Mouse (Mus musculus): ENCODE results near the gene Gm49510.
"Not testable (repeated sequence)": the region's sequence is repeated elsewhere in the genome, so short reads cannot be mapped to it uniquely, and the experiment has no call there.

Gene Gm49510

GRCm38 (mm10) chr15:78877810-78878390, 21.6 kb upstream of the Gm49510 start:
- DNase-seq (ENCODE audit: low read depth, low spot score) = peak; percentile 38

GRCm38 (mm10) chr15:78878792-78879516, 20.5 kb upstream of the Gm49510 start:
- not testable (repeated sequence) for DNase-seq (ENCODE audit: low read depth, low spot score)

DNA sequence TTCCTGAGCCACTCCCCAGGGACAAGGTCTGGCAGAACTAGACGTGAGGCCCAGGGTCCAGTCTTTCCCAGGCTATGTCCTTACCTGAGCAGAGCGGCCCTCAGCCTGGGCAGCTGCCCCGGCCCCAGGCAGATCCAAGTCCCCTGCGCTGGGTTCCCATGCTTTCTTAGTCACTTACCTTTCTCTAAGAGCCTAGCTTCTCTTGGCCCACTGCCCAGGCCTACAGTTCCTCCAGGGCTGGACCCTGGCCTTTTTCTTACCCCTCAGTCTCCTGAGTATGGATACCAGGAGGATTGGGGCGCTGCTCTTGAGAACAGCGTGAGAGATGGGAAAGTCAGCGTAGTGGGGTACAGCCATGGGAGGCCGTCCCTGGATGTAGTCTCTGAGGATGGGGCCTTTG, 19.0 kb upstream of the Gm49510 start:
- DNase-seq (ENCODE audit: low read depth, low spot score) = no peak

DNA sequence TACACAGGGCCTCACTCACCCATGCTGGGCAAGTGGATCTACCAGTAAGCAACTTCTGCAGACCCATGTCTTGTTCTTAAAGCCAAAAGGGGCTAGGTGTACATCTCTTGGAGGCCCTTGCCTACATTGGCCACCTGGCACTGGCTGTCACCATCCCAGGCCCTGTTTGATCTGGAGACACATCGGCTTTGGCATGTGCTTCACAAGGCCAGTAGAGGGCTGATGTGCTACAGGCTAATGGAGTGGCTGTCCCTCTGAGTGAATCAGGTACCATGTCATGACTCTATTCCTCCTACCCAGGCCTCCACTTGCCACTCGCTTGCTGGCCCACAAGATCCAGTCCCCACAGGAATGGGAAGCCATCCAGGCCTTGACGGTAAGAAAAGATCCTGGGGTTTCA, 17.6 kb upstream of the Gm49510 start:
- DNase-seq (ENCODE audit: low read depth, low spot score) = no peak

- DNase-seq (ENCODE audit: low read depth, low spot score) = peak; percentile 69
Observed at GRCm38 (mm10) chr15:78889401-78889853, 10.0 kb upstream of the Gm49510 start.

- DNase-seq (ENCODE audit: low read depth, low spot score) = no peak
Observed at GRCm38 (mm10) chr15:78892440-78892839, 7.0 kb upstream of the Gm49510 start.

DNA sequence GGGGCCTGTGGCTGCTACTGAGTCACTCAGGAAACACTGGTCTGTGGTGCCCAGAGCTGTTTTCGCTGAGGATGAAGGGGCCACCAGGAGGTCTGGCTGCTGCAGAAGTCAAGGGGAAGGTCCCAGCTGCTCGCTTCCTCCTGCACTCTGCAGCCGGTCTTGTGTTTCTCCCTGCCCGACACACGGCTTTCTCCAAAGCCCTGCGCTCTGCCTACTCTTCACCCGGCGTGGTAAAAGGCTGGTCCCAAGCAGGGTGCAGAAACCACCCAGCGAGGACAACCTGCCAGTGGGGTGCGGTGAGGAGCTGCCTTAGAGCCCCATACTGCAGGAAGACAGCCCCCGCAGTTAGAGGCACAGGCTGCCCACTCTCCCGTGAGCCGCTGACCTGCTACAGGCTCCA, 4.7 kb upstream of the Gm49510 start:
- DNase-seq (ENCODE audit: low read depth, low spot score) = no peak

- no peak for DNase-seq (ENCODE audit: low read depth, low spot score)
Observed at GRCm38 (mm10) chr15:78895741-78896140, 3.7 kb upstream of the Gm49510 start.

- DNase-seq (ENCODE audit: low read depth, low spot score) = peak; percentile 90
Observed at GRCm38 (mm10) chr15:78896149-78896548, 3.3 kb upstream of the Gm49510 start.

- DNase-seq (ENCODE audit: low read depth, low spot score) = peak; percentile 94
Observed at GRCm38 (mm10) chr15:78897488-78897887, 2.0 kb upstream of the Gm49510 start.

DNA sequence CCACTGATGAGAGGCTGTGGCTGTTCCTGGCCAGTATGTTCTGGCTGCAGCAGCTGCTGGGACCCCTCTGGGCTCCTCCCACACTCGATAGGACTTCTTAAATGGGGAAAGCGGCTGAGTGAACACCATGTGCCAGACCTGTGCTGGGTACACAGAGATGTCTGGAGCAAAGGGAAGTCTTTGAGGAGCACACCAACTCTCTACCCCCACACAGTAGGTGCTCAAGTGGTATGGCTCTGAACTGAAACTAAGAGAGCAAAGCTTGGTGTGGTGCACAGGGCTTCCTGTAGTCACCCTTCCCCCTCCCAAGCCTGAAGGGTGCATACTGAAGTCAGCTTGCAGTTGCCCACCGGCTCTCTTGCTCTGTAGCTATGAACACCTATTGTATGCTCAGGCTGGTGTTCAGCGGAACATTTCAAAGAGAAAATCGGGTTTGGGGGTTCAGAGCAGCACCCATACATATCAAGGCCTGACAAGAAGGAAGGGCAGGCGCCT, 913 bp upstream of the Gm49510 start:
- peak; percentile 75 for DNase-seq (ENCODE audit: low read depth, low spot score)

DNA sequence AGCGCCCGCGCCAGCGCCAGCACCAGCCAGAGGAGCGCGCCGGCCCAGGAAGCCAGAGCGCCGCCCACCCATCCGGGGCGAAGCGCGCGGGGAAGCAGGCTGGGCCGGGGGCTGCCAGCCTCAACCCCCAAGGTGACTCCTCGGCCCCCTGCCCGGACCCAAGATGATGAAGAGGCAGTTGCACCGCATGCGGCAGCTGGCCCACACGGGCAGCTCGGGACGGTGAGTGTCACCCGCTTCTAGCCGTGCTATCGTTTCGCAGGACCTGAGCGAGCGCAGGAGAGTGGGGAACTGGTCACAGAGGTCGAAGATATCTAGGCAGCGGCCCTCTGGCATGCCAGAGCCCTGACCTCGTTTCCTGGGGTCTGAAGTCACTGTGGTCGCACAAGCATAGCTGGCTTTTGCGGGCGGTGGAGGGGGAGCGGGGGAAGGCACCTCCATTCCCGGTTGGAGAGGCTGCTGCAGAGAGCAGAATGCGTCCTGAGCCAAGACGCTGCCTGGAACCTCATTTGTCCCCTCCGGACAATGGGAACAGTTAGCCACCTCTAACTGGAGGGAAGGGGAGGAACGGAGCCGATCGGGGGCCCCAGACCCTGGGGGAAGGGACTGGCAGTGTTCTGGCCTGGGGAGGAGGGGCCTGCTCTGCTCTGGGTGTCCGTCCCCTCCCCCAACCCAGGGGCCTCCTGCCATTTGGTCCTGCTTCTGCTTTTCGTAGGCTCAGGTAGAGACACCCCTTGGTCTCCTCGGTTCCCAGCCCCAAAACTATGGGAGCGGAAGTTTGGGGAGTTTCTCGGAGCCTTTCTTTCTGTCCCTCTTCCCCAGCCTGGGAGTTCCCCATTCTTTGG, 495 bp downstream of the Gm49510 start, which contains the start of gene Sh3bp1:
TSS of gene Sh3bp1 (plus strand) at position 29 of the 845 bp plus-strand sequence.
- peak; percentile 84 for DNase-seq (ENCODE audit: low read depth, low spot score)

GRCm38 (mm10) chr15:78900585-78901421, 1.3 kb downstream of the Gm49510 start:
- DNase-seq (ENCODE audit: low read depth, low spot score) = no peak

DNA sequence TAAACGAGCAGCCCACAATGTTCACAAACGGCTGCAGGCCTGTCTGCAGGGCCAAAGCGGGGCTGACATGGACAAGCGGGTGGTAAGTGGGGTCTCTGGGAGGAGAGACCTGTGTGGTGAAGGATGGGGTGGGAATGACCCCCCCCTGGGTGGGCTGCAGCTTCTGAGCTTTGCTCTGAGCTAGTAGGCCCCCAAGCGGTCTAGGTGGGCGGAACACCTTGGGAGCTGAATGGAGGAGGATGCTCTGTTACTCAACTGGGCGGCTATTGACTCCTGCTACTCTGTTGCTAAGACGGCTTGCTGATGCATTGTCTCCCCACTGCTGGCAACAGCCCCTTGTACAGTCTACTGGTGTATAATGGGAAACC, 1.9 kb downstream of the Gm49510 start:
- DNase-seq (ENCODE audit: low read depth, low spot score) = peak; percentile 57

- peak; percentile 85 for DNase-seq (ENCODE audit: low read depth, low spot score)
Observed at GRCm38 (mm10) chr15:78903243-78903642, 3.8 kb downstream of the Gm49510 start.

DNA sequence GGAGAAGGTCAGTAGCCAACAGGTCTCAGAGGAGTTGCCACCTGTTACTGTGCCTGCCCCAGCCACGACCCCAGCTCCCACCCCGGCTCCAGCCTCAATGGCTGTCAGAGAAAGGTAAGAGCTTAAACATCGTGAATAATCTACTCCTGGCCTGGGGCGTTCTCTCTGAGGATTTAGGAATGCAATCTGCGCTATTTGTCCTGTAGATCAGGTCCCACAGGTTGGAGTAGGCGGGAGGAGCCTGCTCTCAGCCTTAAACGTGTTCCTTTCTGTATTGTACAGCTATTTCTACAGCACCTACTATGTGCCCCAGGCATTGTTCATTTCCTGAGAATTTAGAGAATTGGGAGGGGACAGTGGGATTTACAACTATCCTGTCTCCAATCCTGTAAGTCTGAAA, 8.9 kb downstream of the Gm49510 start:
- peak; percentile 69 for DNase-seq (ENCODE audit: low read depth, low spot score)

GRCm38 (mm10) chr15:78908982-78909381, 9.5 kb downstream of the Gm49510 start:
- no peak for DNase-seq (ENCODE audit: low read depth, low spot score)

DNA sequence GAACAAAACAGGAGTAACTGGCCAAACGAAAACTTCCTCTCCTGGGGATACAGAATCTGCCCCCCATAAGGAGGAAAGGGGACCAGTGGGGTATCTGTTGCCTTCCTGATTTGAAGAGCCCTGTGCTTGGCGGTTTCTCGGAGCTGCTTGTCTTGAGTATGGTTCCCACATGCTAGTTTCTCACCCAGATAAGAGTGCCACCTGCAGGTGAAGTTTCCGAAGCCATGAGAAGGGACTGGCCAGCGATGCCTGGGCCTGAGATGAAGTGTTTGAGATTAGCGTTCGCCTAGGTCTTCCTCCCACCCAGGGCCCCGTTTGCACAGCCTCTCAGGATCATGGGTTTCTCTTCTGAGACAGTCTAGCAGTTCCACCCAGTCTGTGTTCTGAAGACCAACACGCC, 12.6 kb downstream of the Gm49510 start:
- DNase-seq (ENCODE audit: low read depth, low spot score) = peak; percentile 54

DNA sequence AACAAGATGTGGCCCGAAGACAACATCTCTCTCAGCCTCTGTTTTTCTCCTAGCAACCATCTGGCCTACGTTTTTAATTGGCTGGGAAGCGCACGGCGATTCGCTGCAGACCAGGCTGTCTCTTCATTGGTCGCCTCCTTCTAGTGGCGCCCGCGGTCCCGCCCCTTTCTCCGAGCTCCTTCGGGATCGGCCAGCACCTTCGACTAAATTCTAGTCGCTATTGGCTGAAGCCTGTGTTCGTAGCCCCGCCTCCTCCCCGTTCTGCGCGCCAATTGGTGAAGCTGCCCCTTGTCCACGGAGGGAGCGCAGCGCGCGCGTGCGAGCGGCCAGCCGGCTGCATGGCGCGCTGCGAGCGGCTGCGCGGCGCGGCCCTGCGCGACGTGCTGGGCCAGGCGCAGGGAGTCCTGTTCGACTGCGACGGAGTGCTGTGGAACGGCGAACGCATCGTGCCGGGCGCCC, 14.2 kb downstream of the Gm49510 start, which contains the start of gene Pdxp:
TSS of gene Pdxp (plus strand) at position 288 of the 459 bp plus-strand sequence.
- peak; percentile 99 for DNase-seq (ENCODE audit: low read depth, low spot score)

DNA sequence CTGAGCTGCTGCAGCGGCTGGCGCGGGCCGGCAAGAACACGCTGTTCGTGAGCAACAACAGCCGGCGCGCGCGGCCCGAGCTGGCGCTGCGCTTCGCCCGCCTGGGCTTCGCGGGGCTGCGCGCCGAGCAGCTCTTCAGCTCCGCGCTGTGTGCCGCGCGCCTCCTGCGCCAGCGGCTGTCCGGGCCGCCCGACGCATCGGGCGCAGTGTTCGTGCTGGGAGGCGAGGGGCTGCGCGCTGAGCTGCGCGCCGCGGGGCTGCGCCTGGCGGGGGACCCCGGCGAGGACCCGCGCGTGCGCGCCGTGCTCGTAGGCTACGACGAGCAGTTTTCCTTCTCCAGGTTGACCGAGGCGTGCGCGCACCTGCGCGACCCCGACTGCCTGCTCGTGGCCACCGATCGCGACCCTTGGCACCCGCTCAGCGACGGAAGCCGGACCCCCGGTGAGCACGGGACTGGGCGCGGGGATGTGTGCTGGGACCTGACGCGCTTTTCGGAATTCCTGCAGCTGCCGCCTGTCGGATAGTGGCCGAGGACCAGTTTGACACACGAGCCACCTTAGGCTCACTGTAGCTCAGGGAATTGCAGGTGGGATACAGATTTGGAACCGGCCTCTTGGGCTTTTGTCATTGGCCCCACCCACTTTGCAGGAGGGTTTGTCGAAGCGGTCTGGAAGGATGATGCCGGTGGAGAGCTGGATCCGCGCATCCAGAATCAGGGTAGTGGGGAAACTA, 14.8 kb downstream of the Gm49510 start:
- peak; percentile 75 for DNase-seq (ENCODE audit: low read depth, low spot score)

Measured in ZHBTc4 (cell line).